Mouse (Mus musculus): Measurements from ENCODE around the gene Npepps. TPM values are rescaled to one million over a fixed set of nuclear protein-coding genes. Genes with fewer than 3 reads are reported as not detected.

The Npepps gene
- polyA plus RNA-seq, 2 experiments: 8.5 to 15.1 TPM

- ATAC-seq (ENCODE audit: insufficient read depth) (no peak), DNase-seq (ENCODE audit: low read depth in 3 of 3, low spot score in 3 of 3) (no peak)
- H3K27ac ChIP-seq: no peak overlapping the region
- no peaks in the 10 kb centered on the region for H3K36me3 ChIP-seq (replicated peaks; ENCODE audit: control insufficient read depth, insufficient read depth, low read depth)
- WGBS (ENCODE audit: insufficient replicate concordance): 3% methylated on average over 18 of the region's 18 CpGs
- H3K27me3 ChIP-seq (ENCODE audit: control insufficient read depth, insufficient read depth, low read length): peaks cover 17% of the 10 kb centered on the region
- H3K9ac ChIP-seq (replicated peaks): no peak overlapping the region
- 0 out of 4 replicates have a peak overlapping the region, but pooled peaks have one; percentile 5 to 16 for H3K4me3 ChIP-seq (ENCODE audit: insufficient read depth in 1 of 2, low read depth in 2 of 2, low read length in 2 of 2)
- no peaks in the 10 kb centered on the region for H3K9me3 ChIP-seq (ENCODE audit: control insufficient read depth, low read length)
- peaks cover 3 to 11% of the 10 kb centered on the region in 2 experiments; a peak in 3 of 4 replicates for H3K4me1 ChIP-seq (replicated peaks; ENCODE audit: control insufficient read depth in 2 of 2, insufficient read depth in 2 of 2, low read length in 1 of 2)
- peak overlapping the region; percentile 52 for H3K4me2 ChIP-seq (ENCODE audit: low read depth)
- TF ChIP-seq EP300 (IDR thresholded peaks at IDR 0.05; ENCODE audit: low read depth) (no peak), CTCF (IDR thresholded peaks at IDR 0.05; ENCODE audit: low read depth) (0 out of 2 replicates have a peak, but pooled peaks have one; percentile 3)
These were observed 30.6 kb upstream of the Npepps start for GRCm38 (mm10) chr11:97310895-97311631.

GRCm38 (mm10) chr11:97309911-97310571 lies 29.6 kb upstream of the Npepps start:
- H3K36me3 ChIP-seq (replicated peaks; ENCODE audit: control insufficient read depth, insufficient read depth, low read depth): no peaks in the 10 kb centered on the region
- peaks cover under 1 to 11% of the 10 kb centered on the region in 2 experiments; a peak in 3 of 4 replicates for H3K4me1 ChIP-seq (replicated peaks; ENCODE audit: control insufficient read depth in 2 of 2, insufficient read depth in 2 of 2, low read length in 1 of 2)
- WGBS (ENCODE audit: insufficient replicate concordance): under 1% methylated on average over 25 of the region's 25 CpGs
- H3K27me3 ChIP-seq (ENCODE audit: control insufficient read depth, insufficient read depth, low read length): peaks cover 17% of the 10 kb centered on the region
- H3K4me2 ChIP-seq (ENCODE audit: low read depth): peak overlapping the region; percentile 52
- peak overlapping the region; percentile 36 to 54 for H3K4me3 ChIP-seq (ENCODE audit: insufficient read depth in 1 of 2, low read depth in 2 of 2, low read length in 2 of 2)
- peak in 2 of 3 experiments; percentile 43 to 47 for DNase-seq (ENCODE audit: low read depth in 3 of 3, low spot score in 3 of 3)
- H3K27ac ChIP-seq: no peak overlapping the region
- 0 out of 2 replicates have a peak, but pooled peaks have one; percentile 25 for ATAC-seq (ENCODE audit: insufficient read depth)
- no peaks in the 10 kb centered on the region for H3K9me3 ChIP-seq (ENCODE audit: control insufficient read depth, low read length)
- TF ChIP-seq CTCF (IDR thresholded peaks at IDR 0.05; ENCODE audit: low read depth): peak; percentile 73
- TF ChIP-seq EP300 (IDR thresholded peaks at IDR 0.05; ENCODE audit: low read depth): no peak
- no peak overlapping the region for H3K9ac ChIP-seq (replicated peaks)

DNA sequence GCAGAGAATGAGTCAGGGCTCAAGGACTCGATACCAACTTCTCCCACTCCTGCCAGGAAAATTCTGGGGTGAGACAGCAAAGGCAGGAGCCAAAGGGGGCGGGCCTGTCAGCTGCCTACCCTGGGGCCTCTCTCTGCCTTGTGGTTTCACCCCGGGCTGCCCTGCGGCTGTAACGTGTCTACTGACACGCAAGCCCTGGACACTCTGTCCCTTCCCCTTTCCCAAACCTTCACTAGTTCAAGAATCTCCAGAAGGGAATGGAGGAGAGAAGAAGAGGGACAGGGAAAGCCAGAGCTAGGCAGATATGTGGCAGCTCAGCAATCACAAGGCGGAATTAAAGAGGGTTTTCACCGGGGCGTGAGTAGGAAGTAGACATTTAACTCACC lies 29.0 kb upstream of the Npepps start:
- peaks cover 17% of the 10 kb centered on the region for H3K27me3 ChIP-seq (ENCODE audit: control insufficient read depth, insufficient read depth, low read length)
- H3K4me3 ChIP-seq (ENCODE audit: insufficient read depth in 1 of 2, low read depth in 2 of 2, low read length in 2 of 2): peak overlapping the region; percentile 36 to 54
- H3K9ac ChIP-seq (replicated peaks): no peak overlapping the region
- H3K4me1 ChIP-seq (replicated peaks; ENCODE audit: control insufficient read depth in 2 of 2, insufficient read depth in 2 of 2, low read length in 1 of 2): peaks cover 0 to 11% of the 10 kb centered on the region in 2 experiments; a peak in 2 of 4 replicates
- ATAC-seq (ENCODE audit: insufficient read depth) (no peak), DNase-seq (ENCODE audit: low read depth in 3 of 3, low spot score in 3 of 3) (no peak)
- TF ChIP-seq EP300 (IDR thresholded peaks at IDR 0.05; ENCODE audit: low read depth): no peak
- no peak for TF ChIP-seq CTCF (IDR thresholded peaks at IDR 0.05; ENCODE audit: low read depth)
- H3K27ac ChIP-seq: no peak overlapping the region
- under 1% methylated on average over 9 of the region's 9 CpGs for WGBS (ENCODE audit: insufficient replicate concordance)
- H3K9me3 ChIP-seq (ENCODE audit: control insufficient read depth, low read length): no peaks in the 10 kb centered on the region
- H3K36me3 ChIP-seq (replicated peaks; ENCODE audit: control insufficient read depth, insufficient read depth, low read depth): no peaks in the 10 kb centered on the region
- peak overlapping the region; percentile 52 for H3K4me2 ChIP-seq (ENCODE audit: low read depth)

DNA sequence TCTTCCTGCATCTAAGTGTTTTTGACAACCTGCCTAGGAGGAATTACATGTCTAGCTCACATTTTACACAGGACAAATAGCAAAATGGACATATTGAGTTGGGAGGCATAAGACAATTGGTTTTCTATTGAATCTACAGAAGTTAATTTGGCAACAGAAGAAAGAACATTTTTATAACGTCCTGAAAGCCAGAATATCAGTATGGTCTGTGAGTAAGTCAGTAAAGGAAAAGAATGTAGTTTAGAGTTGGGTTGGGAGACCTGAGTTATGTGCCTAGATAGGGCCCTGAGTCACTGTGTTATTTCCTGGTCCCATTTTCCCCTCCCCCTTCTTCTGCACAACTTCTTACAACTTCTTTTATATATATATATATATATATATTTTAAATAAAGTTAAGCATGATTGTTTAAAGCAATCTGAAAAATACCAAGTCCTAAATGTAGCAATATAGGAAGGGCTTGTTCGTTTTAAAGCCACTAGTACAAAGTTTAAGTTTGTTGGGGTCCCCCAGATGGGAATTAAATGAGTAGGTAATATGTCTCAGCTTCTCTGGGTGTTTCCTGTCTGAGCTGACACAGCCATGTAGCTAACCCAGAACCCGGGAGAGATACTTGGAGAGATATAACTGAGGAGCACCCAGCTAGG lies 28.5 kb upstream of the Npepps start:
- no peak for ATAC-seq (ENCODE audit: insufficient read depth)
- TF ChIP-seq EP300 (IDR thresholded peaks at IDR 0.05; ENCODE audit: low read depth): no peak
- DNase-seq (ENCODE audit: low read depth in 3 of 3, low spot score in 3 of 3): no peak
- H3K27ac ChIP-seq: no peak overlapping the region
- peaks cover 17% of the 10 kb centered on the region for H3K27me3 ChIP-seq (ENCODE audit: control insufficient read depth, insufficient read depth, low read length)
- 15% methylated on average over 3 of the region's 3 CpGs for WGBS (ENCODE audit: insufficient replicate concordance)
- H3K36me3 ChIP-seq (replicated peaks; ENCODE audit: control insufficient read depth, insufficient read depth, low read depth): no peaks in the 10 kb centered on the region
- H3K4me3 ChIP-seq (ENCODE audit: insufficient read depth in 1 of 2, low read depth in 2 of 2, low read length in 2 of 2): no peak overlapping the region; a peak in 1 of 4 replicates
- no peak overlapping the region for H3K9ac ChIP-seq (replicated peaks)
- peaks cover 0 to 11% of the 10 kb centered on the region in 2 experiments; a peak in 2 of 4 replicates for H3K4me1 ChIP-seq (replicated peaks; ENCODE audit: control insufficient read depth in 2 of 2, insufficient read depth in 2 of 2, low read length in 1 of 2)
- H3K4me2 ChIP-seq (ENCODE audit: low read depth): peak overlapping the region; percentile 52
- H3K9me3 ChIP-seq (ENCODE audit: control insufficient read depth, low read length): no peaks in the 10 kb centered on the region
